Mouse (Mus musculus): Measurements from ENCODE around the gene Plaur.

The Plaur gene

GRCm38 (mm10) chr7:24445266-24445926 is 16.9 kb upstream of the Plaur start:
- DNase-seq (ENCODE audit: low read depth, low spot score), result no peak

GRCm38 (mm10) chr7:24446697-24447340 is 15.5 kb upstream of the Plaur start:
- no peak for DNase-seq (ENCODE audit: low read depth, low spot score)

- DNase-seq (ENCODE audit: low read depth, low spot score), result no peak
Measured at GRCm38 (mm10) chr7:24448782-24449517, 13.3 kb upstream of the Plaur start.

GRCm38 (mm10) chr7:24450585-24451017 is 11.7 kb upstream of the Plaur start:
- no peak for DNase-seq (ENCODE audit: low read depth, low spot score)

- DNase-seq (ENCODE audit: low read depth, low spot score), result no peak
Measured at GRCm38 (mm10) chr7:24451855-24452311, 10.4 kb upstream of the Plaur start, which contains the start of gene Irgc1. Gene Irgc1, minus strand, starts transcription at chr7:24452297.

- DNase-seq (ENCODE audit: low read depth, low spot score), result no peak
Measured at GRCm38 (mm10) chr7:24454199-24454598, 8.1 kb upstream of the Plaur start.

- no peak for DNase-seq (ENCODE audit: low read depth, low spot score)
Measured at GRCm38 (mm10) chr7:24455726-24456125, 6.6 kb upstream of the Plaur start.

GRCm38 (mm10) chr7:24457726-24458370 is 4.4 kb upstream of the Plaur start:
- DNase-seq (ENCODE audit: low read depth, low spot score), result no peak

- DNase-seq (ENCODE audit: low read depth, low spot score), result no peak
Measured at GRCm38 (mm10) chr7:24459440-24459839, 2.8 kb upstream of the Plaur start.

GRCm38 (mm10) chr7:24459843-24460242 is 2.4 kb upstream of the Plaur start:
- DNase-seq (ENCODE audit: low read depth, low spot score), result no peak

- no peak for DNase-seq (ENCODE audit: low read depth, low spot score)
Measured at GRCm38 (mm10) chr7:24461376-24462051, 770 bp upstream of the Plaur start.

GRCm38 (mm10) chr7:24466835-24467234 is 4.6 kb downstream of the Plaur start:
- no peak for DNase-seq (ENCODE audit: low read depth, low spot score)

- DNase-seq (ENCODE audit: low read depth, low spot score), result no peak
Measured at GRCm38 (mm10) chr7:24467886-24468285, 5.6 kb downstream of the Plaur start.

- no peak for DNase-seq (ENCODE audit: low read depth, low spot score)
Measured at GRCm38 (mm10) chr7:24469126-24469525, 6.8 kb downstream of the Plaur start.

GRCm38 (mm10) chr7:24470356-24470755 is 8.1 kb downstream of the Plaur start:
- DNase-seq (ENCODE audit: low read depth, low spot score), result no peak

- DNase-seq (ENCODE audit: low read depth, low spot score), result no peak
Measured at GRCm38 (mm10) chr7:24472442-24472841, 10.2 kb downstream of the Plaur start.

GRCm38 (mm10) chr7:24472937-24473336 is 10.7 kb downstream of the Plaur start:
- DNase-seq (ENCODE audit: low read depth, low spot score), result no peak

GRCm38 (mm10) chr7:24473913-24474529 is 11.7 kb downstream of the Plaur start:
- peak; percentile 65 for DNase-seq (ENCODE audit: low read depth, low spot score)

GRCm38 (mm10) chr7:24474811-24475506 is 12.7 kb downstream of the Plaur start:
- no peak for DNase-seq (ENCODE audit: low read depth, low spot score)

- DNase-seq (ENCODE audit: low read depth, low spot score), result no peak
Measured at GRCm38 (mm10) chr7:24476338-24476737, 14.1 kb downstream of the Plaur start.

Measured in retina, postnatal 7 days (tissue).